Mouse (Mus musculus) urinary bladder, postnatal 14 days (tissue): ENCODE data around the gene Ralb.

Source experiments
- DNase-seq: peaks from one replicate; pipeline ENCODE4 v3.0.0; 2021; ENCODE audit warnings: low spot score

Ralb gene

GRCm38 (mm10) chr1:119492505-119492904 is 12.1 kb downstream of the Ralb start:
- no peak for DNase-seq

- peak; percentile 87 for DNase-seq
Measured at GRCm38 (mm10) chr1:119492097-119492496, 12.5 kb downstream of the Ralb start.

- DNase-seq = no peak
Measured at GRCm38 (mm10) chr1:119490765-119491164, 13.8 kb downstream of the Ralb start.

- no peak for DNase-seq
Measured at GRCm38 (mm10) chr1:119487917-119488590, 16.5 kb downstream of the Ralb start.

GRCm38 (mm10) chr1:119485825-119486224 is 18.8 kb downstream of the Ralb start:
- DNase-seq = no peak

- no peak for DNase-seq
Measured at GRCm38 (mm10) chr1:119484457-119484856, 20.1 kb downstream of the Ralb start.

- DNase-seq = no peak
Measured at GRCm38 (mm10) chr1:119482891-119483290, 21.7 kb downstream of the Ralb start.

- no peak for DNase-seq
Measured at GRCm38 (mm10) chr1:119481205-119481932, 23.2 kb downstream of the Ralb start.

GRCm38 (mm10) chr1:119480678-119481077 is 23.9 kb downstream of the Ralb start:
- no peak for DNase-seq

- no peak for DNase-seq
Measured at GRCm38 (mm10) chr1:119479641-119480040, 25.0 kb downstream of the Ralb start.

GRCm38 (mm10) chr1:119476905-119477353 is 27.7 kb downstream of the Ralb start:
- DNase-seq = no peak

GRCm38 (mm10) chr1:119474671-119475070 is 29.9 kb downstream of the Ralb start:
- DNase-seq = no peak

GRCm38 (mm10) chr1:119472648-119473047 is 31.9 kb downstream of the Ralb start:
- no peak for DNase-seq

- DNase-seq = no peak
Measured at GRCm38 (mm10) chr1:119471793-119472396, 32.7 kb downstream of the Ralb start.

GRCm38 (mm10) chr1:119463386-119463785 is 41.2 kb downstream of the Ralb start:
- peak; percentile 66 for DNase-seq

GRCm38 (mm10) chr1:119460062-119460461 is 44.5 kb downstream of the Ralb start:
- no peak for DNase-seq

GRCm38 (mm10) chr1:119457993-119458605 is 46.5 kb downstream of the Ralb start:
- DNase-seq = peak; percentile 59

GRCm38 (mm10) chr1:119457528-119457855 is 47.1 kb downstream of the Ralb start:
- no peak for DNase-seq

GRCm38 (mm10) chr1:119456671-119457527 is 47.7 kb downstream of the Ralb start:
- DNase-seq = no peak

- DNase-seq = peak; percentile 53
Measured at GRCm38 (mm10) chr1:119453731-119454130, 50.9 kb downstream of the Ralb start.

GRCm38 (mm10) chr1:119451417-119451816 is 53.2 kb downstream of the Ralb start:
- DNase-seq = no peak
